Mouse (Mus musculus) gonadal fat pad, adult 2 months (tissue): ENCODE data around the gene Rrbp1. TPM values are rescaled to one million over a fixed set of nuclear protein-coding genes. Genes with fewer than 3 reads are reported as not detected.

Source experiments
- DNase-seq: peaks from one replicate; pipeline ENCODE4 v3.0.0-alpha.2; 2012; ENCODE audit warnings: low read depth
- polyA plus RNA-seq: library from polyadenylated mRNA; depleted of rRNA; stranded (reverse); fragments of >200 nt; gene quantifications from 2 replicates; pipeline ENCODE4 v1.2.3, GENCODE M21; 2012

Rrbp1 gene
- polyA plus RNA-seq, 1 experiment, result 97.0 TPM

DNA sequence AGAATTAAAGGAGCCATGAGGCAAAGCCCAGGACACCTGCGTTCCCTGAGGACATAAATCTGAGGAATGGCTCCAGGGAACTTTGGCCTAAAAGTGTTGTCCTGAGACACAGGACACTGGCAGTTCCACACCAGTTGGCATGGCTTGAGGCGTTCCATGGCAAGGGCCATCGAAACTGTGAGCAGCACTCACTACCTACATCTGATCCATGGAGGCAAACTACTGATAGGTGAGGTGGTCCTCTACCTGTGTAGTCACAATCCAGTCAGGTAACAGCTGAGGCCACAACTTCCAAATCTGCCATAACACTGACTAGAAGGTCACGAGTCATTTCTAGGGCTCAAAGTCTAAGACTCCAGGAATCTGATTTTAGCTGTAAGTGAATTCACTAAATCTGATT lies 55.3 kb downstream of the Rrbp1 start:
- DNase-seq, result no peak

DNA sequence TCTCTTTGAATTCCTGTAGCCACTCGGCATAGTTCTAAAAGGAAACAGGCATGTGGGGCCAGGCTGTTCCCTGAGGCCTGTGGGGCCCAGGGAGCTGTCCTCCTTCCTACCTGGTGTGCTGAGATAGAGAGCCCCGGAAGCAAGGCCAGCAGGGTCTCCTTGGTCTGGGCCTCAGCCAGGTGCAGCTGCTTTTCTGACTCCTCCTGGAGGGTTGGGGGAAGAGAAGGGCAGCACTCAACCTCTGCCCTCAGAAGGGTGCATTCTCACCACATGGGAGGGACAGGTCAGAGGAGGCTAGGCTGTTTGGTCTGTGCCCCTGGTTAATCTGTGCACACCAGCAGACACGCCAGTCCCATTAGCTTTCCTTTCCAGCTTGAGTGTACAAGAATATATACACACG lies 56.1 kb downstream of the Rrbp1 start:
- DNase-seq, result no peak

DNA sequence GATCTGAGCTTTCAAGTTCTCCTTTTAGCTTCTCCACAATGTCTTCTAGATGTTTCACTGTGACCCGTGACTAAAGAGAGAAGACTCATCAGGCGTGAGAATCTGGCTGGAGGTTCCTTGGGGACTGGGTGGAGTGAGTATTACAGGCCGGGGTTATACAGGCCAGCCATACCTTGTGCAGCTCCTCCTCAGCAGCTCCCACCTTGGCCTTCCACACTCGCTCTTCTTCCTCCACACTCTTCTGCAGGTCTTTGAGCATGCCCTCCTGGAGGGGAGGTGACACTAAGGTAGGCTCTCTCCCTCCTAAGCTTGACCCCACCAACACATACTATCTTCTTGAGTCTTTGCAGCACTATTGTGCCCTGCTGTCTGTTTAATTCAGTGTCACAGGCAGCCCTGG lies 57.1 kb downstream of the Rrbp1 start:
- no peak for DNase-seq

DNA sequence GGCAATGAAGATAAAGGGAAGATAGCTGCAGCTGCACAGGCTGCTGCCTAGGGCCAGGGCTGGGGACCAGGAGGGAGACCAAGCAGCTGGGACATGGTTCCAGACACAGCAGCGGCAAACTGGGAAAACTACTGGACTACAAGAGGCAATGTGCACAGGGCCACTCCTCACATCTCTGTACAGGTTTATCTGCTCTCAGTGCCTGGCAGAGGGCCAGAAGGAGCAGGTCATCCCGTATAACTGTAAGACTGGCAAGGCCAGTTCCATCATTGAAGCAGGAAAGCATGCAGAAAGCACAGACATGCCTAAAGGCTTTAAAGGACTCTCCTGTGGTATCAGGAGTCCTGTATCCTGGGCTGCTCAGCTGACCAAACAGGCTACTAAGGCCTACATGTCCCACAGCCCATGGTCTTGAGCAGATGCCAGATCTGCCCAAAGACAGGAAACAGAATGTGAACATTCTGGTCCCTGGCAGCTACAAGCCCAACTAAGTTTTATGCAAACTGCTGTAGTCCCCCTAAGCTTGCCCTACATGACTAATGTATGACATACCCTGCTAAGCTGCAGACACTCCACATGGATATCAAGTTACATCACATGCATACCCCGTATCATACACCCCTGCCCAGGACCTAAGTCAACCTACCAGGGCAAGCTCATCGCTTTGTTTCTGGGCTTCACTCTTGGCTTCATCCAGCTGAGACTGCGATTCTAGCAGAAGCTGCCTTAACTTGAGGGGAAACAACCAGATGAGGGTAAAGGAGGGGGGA lies 59.3 kb downstream of the Rrbp1 start:
- no peak for DNase-seq

DNA sequence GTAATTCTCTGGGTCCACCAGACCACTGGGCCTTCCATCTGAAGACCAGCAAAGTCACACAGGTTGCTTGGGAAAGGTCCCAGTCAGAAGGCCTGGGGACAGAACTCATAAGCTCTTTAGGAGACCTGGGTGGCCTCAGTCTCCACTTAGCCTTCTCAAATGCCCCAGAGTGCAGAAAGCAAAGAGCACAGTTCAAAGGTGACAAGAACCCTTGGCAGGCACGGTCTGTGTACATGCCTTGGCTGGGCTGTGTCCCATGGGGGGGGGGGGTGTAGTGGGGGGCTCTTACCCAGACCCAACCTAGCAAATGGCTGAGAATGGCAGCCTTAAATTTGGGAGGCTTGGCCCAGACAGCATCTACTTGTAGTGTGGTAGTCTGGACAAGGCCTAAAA lies 60.0 kb downstream of the Rrbp1 start:
- DNase-seq, result no peak

DNA sequence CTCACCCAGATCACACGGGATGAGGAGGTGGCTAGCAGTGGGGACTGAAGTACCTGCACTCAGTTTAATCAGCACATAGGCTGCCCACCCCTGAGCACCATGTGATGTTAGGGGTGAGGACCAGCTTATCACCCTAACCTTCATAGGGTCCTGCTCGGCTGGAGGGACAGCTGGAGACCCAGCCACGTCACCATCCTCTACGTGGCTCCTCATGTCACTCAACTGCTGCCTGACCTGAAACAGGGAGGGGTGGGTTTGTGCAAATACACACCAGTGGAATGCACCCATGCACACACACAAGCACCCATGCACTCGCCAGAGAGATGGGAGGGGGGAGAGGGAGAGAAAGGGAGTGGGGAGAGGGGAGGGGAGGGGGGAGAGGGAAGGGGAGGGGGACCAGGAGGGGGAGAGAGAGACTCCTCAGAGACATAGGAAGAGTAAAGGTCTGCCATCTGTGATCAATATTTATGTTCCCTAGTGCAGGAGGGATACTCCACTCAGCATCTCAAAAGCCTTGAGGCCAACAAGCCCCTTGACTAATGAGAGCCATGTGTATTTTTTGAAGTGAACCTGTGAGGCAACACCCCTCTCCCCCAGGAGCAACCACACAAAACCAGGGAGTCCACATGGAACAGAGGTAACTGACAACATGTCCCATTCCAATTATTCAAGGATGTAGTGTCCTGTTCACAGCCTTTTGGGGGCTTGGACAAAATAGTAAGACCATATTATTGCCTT lies 60.6 kb downstream of the Rrbp1 start:
- DNase-seq, result no peak

DNA sequence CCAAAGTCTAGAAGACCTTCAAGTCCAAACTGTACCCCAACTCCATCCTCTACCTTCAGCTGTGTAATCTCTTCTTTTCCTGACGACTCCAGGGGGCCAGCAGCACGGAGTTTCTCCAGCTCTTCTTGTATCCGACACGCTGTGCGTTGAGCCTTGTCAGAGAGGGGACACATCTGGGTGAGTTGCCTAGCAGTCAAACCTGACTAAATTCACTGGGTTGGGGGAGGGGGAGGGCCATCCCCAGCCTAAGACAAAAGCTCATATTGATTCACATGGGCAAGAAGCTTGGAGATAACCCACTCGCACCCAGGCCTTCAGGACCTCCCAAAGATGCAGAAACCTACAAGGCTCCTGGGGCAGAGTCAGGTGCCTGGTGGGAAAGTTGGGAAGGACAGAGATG lies 61.8 kb downstream of the Rrbp1 start:
- DNase-seq, result no peak

DNA sequence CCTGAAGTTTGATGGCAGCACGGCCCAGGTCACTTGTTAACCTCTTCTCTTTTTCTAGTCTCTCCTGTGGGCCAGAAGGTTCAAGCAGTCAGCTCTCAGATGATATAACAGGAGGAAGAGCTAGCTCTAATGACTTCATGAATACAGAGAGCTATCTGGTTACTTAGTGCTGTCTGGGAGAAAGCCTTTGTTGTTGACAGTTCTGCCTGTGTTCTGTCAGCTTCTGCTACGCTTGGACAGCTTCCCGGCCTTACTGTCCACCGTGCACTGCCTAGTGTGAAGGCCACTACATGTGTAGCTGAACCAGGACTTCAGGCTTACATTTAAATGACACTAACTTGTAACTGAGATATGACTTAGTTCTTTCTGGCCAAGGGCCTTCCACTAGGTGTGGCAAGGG lies 62.6 kb downstream of the Rrbp1 start:
- DNase-seq, result no peak

DNA sequence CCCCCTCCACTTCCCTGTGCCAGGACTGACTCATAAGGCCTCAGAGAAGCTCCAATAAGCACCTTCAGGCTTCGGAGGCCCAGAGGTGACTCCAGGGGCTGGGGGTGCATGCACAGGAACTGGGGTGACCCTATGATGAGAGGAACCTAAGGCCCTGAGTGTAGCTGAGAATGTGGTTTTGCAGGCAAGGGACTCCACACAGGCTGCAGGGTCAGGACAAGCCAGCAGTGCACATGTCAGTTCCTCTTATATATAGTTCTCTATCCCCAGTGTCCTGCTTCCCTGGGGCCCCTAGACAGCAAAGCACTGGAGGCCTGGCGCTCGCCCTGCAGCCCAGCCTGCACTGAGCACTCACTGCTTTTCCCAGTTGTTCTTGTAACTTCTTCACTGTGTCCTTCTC lies 63.1 kb downstream of the Rrbp1 start:
- DNase-seq, result no peak

DNA sequence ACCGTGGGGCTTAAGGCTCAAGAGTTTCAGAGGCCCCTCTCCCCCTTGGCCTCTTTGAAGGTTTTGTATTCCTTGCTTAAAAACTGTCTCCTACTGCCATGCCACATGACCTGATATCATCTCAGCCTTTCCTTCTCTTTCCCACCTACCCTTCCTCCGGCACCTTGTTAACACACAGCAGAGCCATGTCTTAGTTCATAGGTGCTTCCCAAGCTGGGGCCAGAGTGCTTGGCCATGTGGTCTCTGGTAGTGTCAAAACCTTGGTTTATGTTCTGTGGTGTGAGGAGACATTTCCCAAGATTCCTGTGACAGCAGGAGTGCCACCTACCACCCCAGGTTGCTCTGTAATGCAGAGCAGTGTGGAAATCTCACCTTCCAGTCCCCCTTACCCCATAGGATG lies 64.7 kb downstream of the Rrbp1 start:
- no peak for DNase-seq

DNA sequence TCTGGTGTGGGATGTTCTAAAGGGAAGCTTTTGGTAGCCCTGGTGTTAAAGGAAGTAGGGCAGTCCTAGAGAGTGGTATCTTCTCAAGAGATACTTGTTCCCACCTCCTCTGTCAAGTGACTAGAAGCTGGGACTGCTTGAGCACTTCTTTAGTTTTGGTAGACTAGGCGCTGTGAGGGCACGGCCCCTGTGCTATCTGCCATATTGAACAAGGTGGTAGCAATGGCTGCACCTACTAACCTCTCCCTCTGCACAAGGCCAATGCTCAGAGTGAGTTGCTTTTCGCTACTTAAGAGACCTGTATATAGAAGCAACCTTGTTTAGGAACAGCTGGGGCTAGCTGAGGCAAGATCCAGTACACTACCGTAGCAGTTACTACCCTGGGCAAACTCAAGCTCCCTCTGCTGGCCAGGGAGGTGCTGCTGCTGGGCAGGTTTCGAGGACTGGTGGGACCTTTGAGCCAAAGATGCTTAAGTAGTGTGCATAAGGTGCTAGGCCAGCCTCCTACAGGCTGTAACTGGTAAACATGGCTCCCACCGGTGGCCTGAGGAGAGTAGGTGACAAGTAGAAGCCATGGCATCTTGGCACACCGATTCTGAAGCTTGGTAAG lies 65.5 kb downstream of the Rrbp1 start:
- DNase-seq, result no peak

DNA sequence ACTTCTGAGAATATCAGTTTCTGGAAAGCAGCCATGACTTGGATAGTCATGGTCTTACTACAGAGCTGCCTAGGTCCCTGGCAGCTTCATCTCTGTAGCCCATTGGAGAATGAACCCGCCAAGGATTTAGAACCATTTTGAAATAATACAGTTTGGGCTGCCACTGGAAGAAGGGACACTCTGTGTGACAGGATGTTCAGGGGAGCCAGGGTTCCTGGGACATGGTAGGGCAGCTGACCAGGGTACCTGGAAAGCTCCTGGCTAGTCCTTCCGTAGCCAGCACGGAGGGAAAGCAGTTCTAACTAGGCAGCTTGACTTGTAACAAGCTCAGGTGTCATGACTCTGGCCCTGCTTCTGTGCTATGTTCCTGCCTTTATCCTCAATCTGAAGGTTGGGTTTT lies 66.3 kb downstream of the Rrbp1 start:
- no peak for DNase-seq

DNA sequence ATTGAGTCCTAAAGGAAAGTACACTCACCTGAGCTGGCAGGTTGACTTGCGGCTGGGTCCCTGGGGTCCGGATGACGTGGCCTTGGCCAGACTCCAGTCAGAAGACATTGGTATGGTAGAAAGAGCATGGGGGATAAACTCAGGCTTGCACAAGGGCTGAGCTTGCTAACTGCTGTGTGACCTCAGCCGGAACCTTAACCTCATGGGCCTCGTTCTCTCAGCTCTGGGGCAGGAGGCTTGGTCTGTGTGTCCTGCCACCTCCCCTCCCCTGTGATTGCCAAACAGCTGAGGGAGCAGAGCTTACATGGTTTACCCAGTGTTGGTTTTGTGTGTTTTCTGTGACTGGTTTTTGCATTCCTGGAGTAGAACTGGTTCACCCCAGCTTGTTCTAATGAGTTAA lies 70.7 kb downstream of the Rrbp1 start:
- DNase-seq, result no peak

DNA sequence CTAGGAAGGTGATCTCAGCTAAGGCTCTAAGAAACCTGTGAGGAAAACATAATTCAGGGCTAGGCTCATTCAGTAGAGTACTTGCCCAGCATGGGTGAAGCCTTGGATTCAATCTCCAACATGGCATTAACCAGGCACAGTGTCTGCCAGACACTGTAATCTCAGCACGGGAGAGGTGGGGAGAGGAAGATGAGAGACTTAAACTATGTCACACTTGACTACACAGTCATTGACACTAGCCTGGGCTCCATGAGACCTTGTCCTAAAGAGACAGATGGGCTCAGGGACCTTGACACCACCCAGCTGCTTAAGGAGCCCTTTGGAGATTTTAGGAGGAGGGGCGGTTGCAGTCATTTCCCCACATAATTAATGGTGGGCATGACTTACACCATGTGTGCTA lies 73.2 kb downstream of the Rrbp1 start:
- no peak for DNase-seq

DNA sequence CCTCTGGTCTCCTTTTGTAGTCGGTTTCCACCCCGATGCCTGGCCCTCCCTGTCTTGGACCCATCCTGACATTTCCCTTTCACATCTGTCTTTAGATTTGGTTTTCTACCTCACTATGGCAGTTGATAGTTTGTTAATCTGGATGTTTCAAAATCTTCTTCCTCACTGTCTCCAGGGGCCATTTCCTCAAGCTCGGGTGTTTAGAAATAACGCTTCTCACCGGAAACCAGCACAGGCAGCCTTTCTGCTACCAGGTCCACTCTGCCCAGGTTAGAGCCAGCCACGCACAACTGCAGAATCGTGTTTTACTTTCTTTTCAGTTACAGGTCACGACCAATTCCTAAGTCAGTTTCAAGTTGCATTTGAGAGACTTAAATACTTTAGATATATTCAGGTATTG lies 76.6 kb downstream of the Rrbp1 start:
- no peak for DNase-seq

DNA sequence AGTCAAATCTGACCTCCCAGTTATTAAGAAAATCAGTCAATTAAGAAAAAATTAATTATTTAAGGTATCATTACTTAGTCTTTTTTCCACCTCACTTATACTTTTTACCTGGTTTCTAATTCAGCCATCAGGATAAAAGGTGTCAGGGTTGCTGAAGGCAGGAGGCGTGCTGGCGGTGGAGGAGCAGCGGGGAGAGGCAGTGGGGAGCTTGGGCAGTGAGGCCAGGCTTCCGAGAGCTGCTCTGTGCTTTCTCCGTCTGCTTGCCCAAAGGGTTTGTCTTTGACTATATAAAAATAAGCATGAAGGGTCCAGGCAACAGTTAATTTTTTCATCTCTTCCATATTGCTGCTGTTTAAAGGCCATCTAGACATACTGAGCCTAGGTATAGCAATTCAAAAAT lies 77.5 kb downstream of the Rrbp1 start:
- DNase-seq, result no peak

DNA sequence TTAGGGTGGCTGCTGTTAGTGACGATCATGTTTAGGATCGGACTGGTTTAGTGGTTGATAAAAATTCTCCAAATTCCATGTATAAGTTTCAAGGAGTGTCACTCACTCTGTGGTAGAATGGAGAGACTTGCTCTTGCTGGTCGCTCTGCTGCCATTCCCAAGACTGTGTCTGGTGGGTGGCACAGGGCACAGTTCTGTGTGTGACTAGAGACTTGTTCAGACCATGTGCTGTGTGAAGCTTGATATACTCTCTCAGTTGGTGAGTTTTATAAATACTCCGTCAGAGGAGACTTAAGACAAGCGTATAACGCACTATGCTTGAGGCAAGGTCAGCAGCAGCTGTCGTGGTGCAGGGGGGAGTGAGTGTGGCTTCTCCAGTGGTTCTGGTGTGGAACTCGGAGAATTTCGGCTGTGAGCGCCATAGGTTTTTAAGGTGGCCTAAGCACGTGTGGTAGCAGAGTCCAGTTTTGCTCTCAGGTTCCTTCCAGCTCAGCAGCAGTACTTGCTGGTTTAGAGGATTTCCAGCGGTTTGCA lies 78.7 kb downstream of the Rrbp1 start:
- no peak for DNase-seq

DNA sequence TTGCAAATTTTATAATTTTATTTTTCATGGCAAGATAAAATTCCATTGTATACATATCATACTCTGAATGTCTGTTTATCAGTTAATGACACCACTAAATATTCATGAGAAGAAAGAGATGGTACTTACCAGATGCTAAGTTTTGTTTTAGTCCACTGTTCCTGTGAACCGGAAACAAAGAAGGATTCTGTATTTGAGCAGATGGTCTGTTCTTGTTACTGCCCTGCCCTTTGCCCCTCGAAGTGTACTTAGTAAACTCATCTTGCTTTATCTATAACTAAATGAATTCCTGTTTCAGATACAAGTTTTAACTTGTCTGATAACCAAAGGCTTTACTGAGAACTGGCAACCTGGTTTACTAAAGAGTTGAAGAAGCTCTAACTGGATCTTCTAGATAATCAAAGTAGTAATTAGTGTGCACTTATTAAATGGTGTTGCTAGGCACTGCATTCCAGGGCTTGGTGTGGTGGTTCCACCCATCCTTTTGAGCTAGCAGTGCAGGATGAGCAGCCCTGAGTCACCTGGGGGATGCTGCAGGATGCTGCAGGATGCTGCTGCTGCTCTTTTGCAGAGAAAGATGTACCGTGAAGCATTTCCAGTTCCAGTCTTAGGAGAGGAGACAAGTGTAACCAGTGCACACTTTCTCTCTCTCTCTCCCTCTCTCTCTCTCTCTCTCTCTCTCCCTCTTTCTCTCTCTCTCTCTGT lies 81.3 kb downstream of the Rrbp1 start:
- no peak for DNase-seq

DNA sequence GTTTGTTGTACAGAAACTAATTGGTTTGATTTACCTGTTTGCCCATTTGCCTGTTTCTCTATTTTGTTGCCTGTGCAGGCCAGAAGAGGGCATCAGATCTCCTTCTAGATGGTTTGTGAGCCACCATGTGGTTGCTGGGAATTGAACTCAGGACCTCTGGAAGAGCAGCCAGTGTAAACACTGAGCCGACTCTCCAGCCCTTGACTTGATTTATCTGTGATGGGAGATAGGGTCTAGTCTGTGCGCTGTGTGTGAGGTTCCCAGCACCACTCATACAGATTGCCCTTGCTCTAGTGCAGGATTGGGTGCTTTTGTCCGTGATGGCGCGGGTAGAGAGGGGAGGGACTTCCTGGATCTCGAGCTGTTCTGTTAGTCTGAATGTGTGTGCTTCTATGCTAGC lies 85.2 kb downstream of the Rrbp1 start:
- no peak for DNase-seq

DNA sequence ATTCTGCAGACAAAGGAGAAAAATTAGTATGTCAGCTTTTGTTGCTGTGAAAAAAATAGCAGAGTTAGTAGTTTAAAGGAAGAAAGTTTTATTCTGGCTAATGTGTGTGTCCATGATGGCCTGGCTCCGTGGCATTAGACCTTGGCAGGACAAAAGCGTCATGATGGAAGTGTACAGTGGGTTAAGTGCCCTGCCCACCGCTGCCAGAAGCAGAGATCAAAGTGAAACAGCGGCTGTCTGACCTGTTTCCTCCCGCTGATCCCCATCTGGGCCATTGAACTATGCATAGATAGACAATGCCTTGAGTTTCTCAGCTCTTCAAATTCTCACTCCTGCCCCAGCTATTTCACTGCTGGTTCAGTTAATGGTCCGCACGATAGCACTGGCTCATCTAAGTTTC lies 87.0 kb downstream of the Rrbp1 start:
- no peak for DNase-seq

DNA sequence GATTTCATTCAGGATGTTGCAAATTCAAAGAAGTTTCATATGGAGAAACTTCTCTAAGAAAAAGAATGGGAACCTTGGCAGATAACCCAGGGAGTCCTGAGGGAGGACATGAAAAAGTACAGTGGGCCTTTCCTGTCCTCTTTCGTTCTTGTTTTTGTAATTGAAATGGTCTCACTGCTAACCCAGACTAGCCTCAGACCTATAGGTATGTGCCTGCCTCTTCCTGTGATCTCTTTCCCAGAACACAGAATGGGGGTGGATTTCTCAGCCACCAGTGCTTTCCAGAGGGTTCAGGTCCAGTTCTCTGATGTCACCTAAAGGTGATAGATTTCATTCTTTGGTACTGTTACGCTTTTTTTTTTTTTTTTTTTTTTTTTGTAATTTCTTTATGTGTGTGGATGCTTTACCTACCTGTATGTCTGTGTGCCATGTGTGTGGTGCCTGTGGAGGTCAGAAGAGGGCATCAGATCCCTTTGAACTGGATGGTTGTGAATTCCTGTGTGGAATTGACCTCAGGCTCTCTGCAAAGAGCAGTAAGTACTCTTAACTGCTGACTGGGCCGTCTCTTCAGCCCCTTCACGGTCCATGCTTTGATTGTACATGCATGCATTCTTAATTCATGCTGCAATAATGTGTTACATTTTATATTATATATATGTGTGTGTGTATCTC lies 92.1 kb downstream of the Rrbp1 start:
- DNase-seq, result no peak

DNA sequence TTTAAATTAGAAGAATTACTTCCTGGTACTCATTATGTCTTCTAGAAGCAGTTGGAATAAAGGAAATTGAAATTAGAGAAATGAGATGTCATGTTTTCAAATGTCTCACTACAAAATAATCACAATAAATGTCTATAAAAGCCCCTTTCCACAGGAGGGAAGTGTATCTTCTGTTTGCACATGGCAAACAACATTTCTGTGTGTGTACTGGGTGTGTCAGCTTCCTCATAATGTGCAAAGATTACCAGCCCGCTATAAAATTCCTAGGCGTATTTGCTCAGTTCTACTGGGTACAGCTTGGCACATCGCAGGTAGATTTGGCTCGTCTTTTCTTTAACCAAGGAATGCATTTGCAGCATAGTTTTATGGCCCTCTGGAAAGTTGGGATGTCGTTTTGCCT lies 93.4 kb downstream of the Rrbp1 start:
- no peak for DNase-seq
